Mouse (Mus musculus) thymus, adult 2 months (tissue): ENCODE measurements at regions not wholly inside any gene's neighbourhood (a gene's known extent, or its start where the extent isn't known, plus 50 kb on each side); places are given as distances from the start of the nearest gene placed in this dataset.

ENCODE experiments used
- CTCF ChIP-seq: fragments of 200-500 bp; IDR thresholded peaks from 2 replicates; pipeline ENCODE4 v1.5.1; 2012; ENCODE audit warnings: mild to moderate bottlenecking, control low read depth, low read length, moderate library complexity, borderline replicate concordance; ENCODE audit not compliant: control insufficient read depth, poor library complexity, insufficient read depth; ENCODE audit errors: extremely low read depth
- POLR2A ChIP-seq: fragments of 200-500 bp; IDR thresholded peaks from 2 replicates; pipeline ENCODE4 v1.6.1; 2012; ENCODE audit warnings: mild to moderate bottlenecking, low read length, control low read depth, moderate library complexity; ENCODE audit not compliant: control insufficient read depth, poor library complexity, insufficient read depth; ENCODE audit errors: extremely low read depth

DNA sequence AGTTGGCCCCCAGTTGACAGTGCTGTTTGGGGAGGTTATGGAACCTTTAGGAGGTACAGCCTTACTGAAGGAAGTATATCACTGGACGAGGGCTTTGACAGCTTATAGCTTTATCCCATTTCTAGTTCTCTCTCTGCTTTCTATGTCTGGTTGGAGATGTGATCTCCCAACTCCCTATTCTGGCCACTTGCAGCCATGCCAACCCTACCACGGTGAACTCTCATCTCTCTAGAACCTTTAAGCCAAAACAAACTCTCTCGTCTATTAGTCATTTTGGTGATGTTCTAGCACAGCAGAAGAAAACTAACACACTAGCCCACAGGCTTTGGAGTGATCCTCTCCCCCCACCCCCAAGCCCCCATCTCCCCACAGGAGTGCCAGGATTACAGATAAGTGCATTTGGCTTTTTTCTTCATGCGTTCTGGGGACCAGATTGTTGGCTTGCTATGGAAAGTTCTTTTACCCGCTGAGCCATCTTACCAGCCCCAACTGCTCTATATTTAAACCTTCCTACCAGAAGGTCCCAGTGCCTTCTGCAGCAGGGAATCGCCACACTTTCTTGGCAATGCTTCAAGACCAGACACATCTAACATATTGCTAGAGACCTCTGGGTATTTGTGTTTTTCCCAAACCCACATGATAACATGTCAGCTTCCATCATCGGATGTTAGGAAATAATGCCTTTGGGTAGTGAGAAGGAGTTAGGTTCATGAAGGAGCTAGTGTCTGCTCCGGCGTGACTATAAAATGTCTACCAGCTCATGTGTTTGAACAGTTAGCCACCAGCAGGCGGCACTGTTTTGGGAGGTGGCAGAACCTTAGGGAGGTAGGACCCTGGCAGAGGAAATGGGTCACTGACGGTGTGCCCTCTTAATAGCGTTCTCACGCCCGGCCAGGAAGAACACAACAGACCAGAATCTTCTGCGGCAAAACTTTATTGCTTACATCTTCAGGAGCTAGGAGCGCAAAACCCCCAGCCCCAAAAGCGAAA is 272.1 kb downstream of the Gm49356 start:
- TF ChIP-seq CTCF (no peak), POLR2A (no peak)
